Mouse (Mus musculus): ENCODE data around the gene Hoxc11. TPM values are rescaled to one million over a fixed set of nuclear protein-coding genes. Genes with fewer than 3 reads are reported as not detected.
A peak's percentile ranks its signal among the peaks of the same experiment; 100 is the strongest.

Hoxc11 gene
- polyA plus RNA-seq (2014; fragmentation: Nextera tagmentation; extraction: Ambion mirVana), result 2.9 and 4.4 TPM in 2 replicates

- peak within 1 kb of the TSS; percentile 63 for H3K4me2 ChIP-seq (replicated peaks; ENCODE audit: low read depth, low read length)
- peak within 1 kb of the TSS; percentile 90 for H3K27ac ChIP-seq (ENCODE audit: low read depth, low read length)
- peaks cover 20% of the 10 kb centered on the region for H3K4me1 ChIP-seq (ENCODE audit: control insufficient read depth, insufficient read depth, low read length)
- H3K36me3 ChIP-seq (ENCODE audit: control insufficient read depth, insufficient read depth, low read length), result no peaks in the 10 kb centered on the region
- H3K9me3 ChIP-seq (ENCODE audit: control insufficient read depth, low read length), result no peaks in the 10 kb centered on the region
- peak within 1 kb of the TSS; percentile 80 for H3K9ac ChIP-seq (ENCODE audit: low read depth, low read length)
- ATAC-seq (ENCODE audit: low FRiP score, low TSS enrichment), result peak; percentile 29; the same call in 1 of the 2 replicates
- WGBS, result under 1% methylated on average over 57 of the region's 57 CpGs
- H3K27me3 ChIP-seq (ENCODE audit: control insufficient read depth, insufficient read depth, low read length), result peaks cover 38% of the 10 kb centered on the region
- peak within 1 kb of the TSS; percentile 59 for H3K4me3 ChIP-seq (ENCODE audit: low read length)
Measured at GRCm38 (mm10) chr15:102954192-102955006, at the start of gene Hoxc11. TSS of gene Hoxc11 (plus strand) at chr15:102954427.

GRCm38 (mm10) chr15:102904946-102905345 lies 49.3 kb upstream of the Hoxc11 start:
- Histone ChIP-seq H3K4me1 (ENCODE audit: control insufficient read depth, insufficient read depth, low read length) (no peaks in the 10 kb centered on the region), H3K4me2 (replicated peaks; ENCODE audit: low read depth, low read length) (no peak overlapping the region), H3K27ac (ENCODE audit: low read depth, low read length) (no peak overlapping the region), H3K4me3 (ENCODE audit: low read length) (no peak overlapping the region), H3K9ac (ENCODE audit: low read depth, low read length) (no peak overlapping the region), H3K9me3 (ENCODE audit: control insufficient read depth, low read length) (no peaks in the 10 kb centered on the region), H3K36me3 (ENCODE audit: control insufficient read depth, insufficient read depth, low read length) (no peaks in the 10 kb centered on the region), H3K27me3 (ENCODE audit: control insufficient read depth, insufficient read depth, low read length) (peaks cover 74% of the 10 kb centered on the region)
- ATAC-seq (ENCODE audit: low FRiP score, low TSS enrichment), result no peak
- 39% methylated on average over 1 of the region's 1 CpGs for WGBS

- no peak overlapping the region for H3K4me3 ChIP-seq (ENCODE audit: low read length)
- H3K36me3 ChIP-seq (ENCODE audit: control insufficient read depth, insufficient read depth, low read length), result no peaks in the 10 kb centered on the region
- no peak overlapping the region for H3K27ac ChIP-seq (ENCODE audit: low read depth, low read length)
- no peak for ATAC-seq (ENCODE audit: low FRiP score, low TSS enrichment)
- peaks cover 89% of the 10 kb centered on the region for H3K27me3 ChIP-seq (ENCODE audit: control insufficient read depth, insufficient read depth, low read length)
- H3K4me2 ChIP-seq (replicated peaks; ENCODE audit: low read depth, low read length), result no peak overlapping the region
- H3K9me3 ChIP-seq (ENCODE audit: control insufficient read depth, low read length), result no peaks in the 10 kb centered on the region
- no peaks in the 10 kb centered on the region for H3K4me1 ChIP-seq (ENCODE audit: control insufficient read depth, insufficient read depth, low read length)
- no peak overlapping the region for H3K9ac ChIP-seq (ENCODE audit: low read depth, low read length)
- 0% methylated on average over 4 of the region's 4 CpGs for WGBS
Measured at GRCm38 (mm10) chr15:102909536-102909935, 44.7 kb upstream of the Hoxc11 start.

- Histone ChIP-seq H3K4me3 (ENCODE audit: low read length) (0 out of 2 replicates have a peak overlapping the region, but pooled peaks have one; percentile 7), H3K36me3 (ENCODE audit: control insufficient read depth, insufficient read depth, low read length) (no peaks in the 10 kb centered on the region), H3K4me2 (replicated peaks; ENCODE audit: low read depth, low read length) (no peak overlapping the region), H3K27me3 (ENCODE audit: control insufficient read depth, insufficient read depth, low read length) (peaks cover 91% of the 10 kb centered on the region), H3K4me1 (ENCODE audit: control insufficient read depth, insufficient read depth, low read length) (no peaks in the 10 kb centered on the region), H3K9me3 (ENCODE audit: control insufficient read depth, low read length) (no peaks in the 10 kb centered on the region), H3K9ac (ENCODE audit: low read depth, low read length) (no peak overlapping the region), H3K27ac (ENCODE audit: low read depth, low read length) (no peak overlapping the region)
- under 1% methylated on average over 18 of the region's 18 CpGs for WGBS
- ATAC-seq (ENCODE audit: low FRiP score, low TSS enrichment), result no peak; the same call in 1 of the 2 replicates
Measured at GRCm38 (mm10) chr15:102910038-102910437, 44.2 kb upstream of the Hoxc11 start.

GRCm38 (mm10) chr15:102910496-102911095 lies 43.6 kb upstream of the Hoxc11 start:
- Histone ChIP-seq H3K9ac (ENCODE audit: low read depth, low read length) (no peak overlapping the region), H3K9me3 (ENCODE audit: control insufficient read depth, low read length) (no peaks in the 10 kb centered on the region), H3K27me3 (ENCODE audit: control insufficient read depth, insufficient read depth, low read length) (peaks cover 89% of the 10 kb centered on the region), H3K4me3 (ENCODE audit: low read length) (0 out of 2 replicates have a peak overlapping the region, but pooled peaks have one; percentile 7), H3K4me1 (ENCODE audit: control insufficient read depth, insufficient read depth, low read length) (no peaks in the 10 kb centered on the region), H3K4me2 (replicated peaks; ENCODE audit: low read depth, low read length) (no peak overlapping the region), H3K36me3 (ENCODE audit: control insufficient read depth, insufficient read depth, low read length) (no peaks in the 10 kb centered on the region), H3K27ac (ENCODE audit: low read depth, low read length) (no peak overlapping the region)
- ATAC-seq (ENCODE audit: low FRiP score, low TSS enrichment), result no peak
- WGBS, result under 1% methylated on average over 22 of the region's 22 CpGs

- 2% methylated on average over 19 of the region's 19 CpGs for WGBS
- Histone ChIP-seq H3K4me3 (ENCODE audit: low read length) (no peak overlapping the region), H3K27ac (ENCODE audit: low read depth, low read length) (no peak overlapping the region), H3K4me1 (ENCODE audit: control insufficient read depth, insufficient read depth, low read length) (no peaks in the 10 kb centered on the region), H3K4me2 (replicated peaks; ENCODE audit: low read depth, low read length) (no peak overlapping the region), H3K9ac (ENCODE audit: low read depth, low read length) (no peak overlapping the region), H3K36me3 (ENCODE audit: control insufficient read depth, insufficient read depth, low read length) (no peaks in the 10 kb centered on the region), H3K9me3 (ENCODE audit: control insufficient read depth, low read length) (no peaks in the 10 kb centered on the region), H3K27me3 (ENCODE audit: control insufficient read depth, insufficient read depth, low read length) (peaks cover 90% of the 10 kb centered on the region)
- ATAC-seq (ENCODE audit: low FRiP score, low TSS enrichment), result no peak
Measured at GRCm38 (mm10) chr15:102913038-102913585, 41.1 kb upstream of the Hoxc11 start.

- ATAC-seq (ENCODE audit: low FRiP score, low TSS enrichment), result no peak
- Histone ChIP-seq H3K9me3 (ENCODE audit: control insufficient read depth, low read length) (no peaks in the 10 kb centered on the region), H3K9ac (ENCODE audit: low read depth, low read length) (no peak overlapping the region), H3K4me3 (ENCODE audit: low read length) (no peak overlapping the region), H3K27ac (ENCODE audit: low read depth, low read length) (no peak overlapping the region), H3K4me1 (ENCODE audit: control insufficient read depth, insufficient read depth, low read length) (no peaks in the 10 kb centered on the region), H3K36me3 (ENCODE audit: control insufficient read depth, insufficient read depth, low read length) (no peaks in the 10 kb centered on the region), H3K4me2 (replicated peaks; ENCODE audit: low read depth, low read length) (no peak overlapping the region), H3K27me3 (ENCODE audit: control insufficient read depth, insufficient read depth, low read length) (peaks cover 92% of the 10 kb centered on the region)
- WGBS, result 2% methylated on average over 20 of the region's 20 CpGs
Measured at GRCm38 (mm10) chr15:102917972-102918572, 36.2 kb upstream of the Hoxc11 start.

GRCm38 (mm10) chr15:102918611-102919265 lies 35.5 kb upstream of the Hoxc11 start:
- Histone ChIP-seq H3K27me3 (ENCODE audit: control insufficient read depth, insufficient read depth, low read length) (peaks cover 94% of the 10 kb centered on the region), H3K4me1 (ENCODE audit: control insufficient read depth, insufficient read depth, low read length) (no peaks in the 10 kb centered on the region), H3K4me2 (replicated peaks; ENCODE audit: low read depth, low read length) (no peak overlapping the region), H3K36me3 (ENCODE audit: control insufficient read depth, insufficient read depth, low read length) (no peaks in the 10 kb centered on the region), H3K27ac (ENCODE audit: low read depth, low read length) (no peak overlapping the region), H3K9ac (ENCODE audit: low read depth, low read length) (no peak overlapping the region), H3K9me3 (ENCODE audit: control insufficient read depth, low read length) (no peaks in the 10 kb centered on the region), H3K4me3 (ENCODE audit: low read length) (no peak overlapping the region)
- 2% methylated on average over 7 of the region's 7 CpGs for WGBS
- ATAC-seq (ENCODE audit: low FRiP score, low TSS enrichment), result no peak
